Mouse (Mus musculus): ENCODE results near the gene Zfp708.
A peak's percentile ranks its signal among the peaks of the same experiment; 100 is the strongest.

GRCm38 (mm10) chr13:67081142-67081713 is 16.5 kb downstream of the Zfp708 start:
- TF ChIP-seq MAFK (IDR thresholded peaks at IDR 0.05; ENCODE audit: insufficient read depth, low read depth, low read length) (0 out of 2 replicates have a peak, but pooled peaks have one; percentile 39), HCFC1 (IDR thresholded peaks at IDR 0.05; ENCODE audit: borderline replicate concordance, insufficient read depth, low read length) (peak; percentile 87), ZNF384 (IDR thresholded peaks at IDR 0.05; ENCODE audit: low read depth, low read length) (no peak), ZC3H11A (IDR thresholded peaks at IDR 0.05; ENCODE audit: borderline replicate concordance, low read depth, low read length) (no peak)

All from ES-E14 (cell line).